Mouse (Mus musculus) midbrain, postnatal 0 days (tissue): ENCODE measurements around the gene Ncan. TPM values are rescaled to one million over a fixed set of nuclear protein-coding genes. Genes with fewer than 3 reads are reported as not detected.

Experiments used
- ATAC-seq: fragments of 200-750 bp; cut with Nextera tagmentation; 2 replicates; pipeline ENCODE4 v1.8.0; 2017; ENCODE audit warnings: moderate number of reproducible peaks, mild to moderate bottlenecking, moderate TSS enrichment, moderate library complexity; ENCODE audit not compliant: low FRiP score
- DNase-seq: peaks from one replicate; pipeline ENCODE4 v3.0.0-alpha.2; 2015; ENCODE audit warnings: low spot score
- H3K27ac ChIP-seq: fragments of 300-500 bp; sonication (generic); 2 replicates; pipeline ENCODE4 v1.5.1; 2014; ENCODE audit warnings: low read depth, mild to moderate bottlenecking, low read length, mixed read lengths
- H3K27me3 ChIP-seq: fragments of 300-500 bp; sonication (generic); 2 replicates; pipeline ENCODE4 v1.6.1; 2014; ENCODE audit warnings: low read length, control low read depth, mixed read lengths; ENCODE audit not compliant: insufficient read depth
- H3K36me3 ChIP-seq: fragments of 300-500 bp; sonication (generic); 2 replicates; pipeline ENCODE4 v1.6.1; 2014; ENCODE audit warnings: low read length, control low read depth, mixed read lengths; ENCODE audit not compliant: insufficient read depth
- H3K4me1 ChIP-seq: fragments of 300-500 bp; sonication (generic); 2 replicates; pipeline ENCODE4 v1.6.1; 2014; ENCODE audit warnings: mild to moderate bottlenecking, control low read depth, antibody characterized with exemption, low read length, mixed read lengths; ENCODE audit not compliant: insufficient read depth
- H3K4me2 ChIP-seq: fragments of 300-500 bp; sonication (generic); 2 replicates; pipeline ENCODE4 v1.6.1; 2014; ENCODE audit warnings: low read depth, mild to moderate bottlenecking, low read length, mixed read lengths; ENCODE audit not compliant: poor library complexity, severe bottlenecking
- H3K4me3 ChIP-seq: fragments of 300-500 bp; sonication (generic); 2 replicates; pipeline ENCODE4 v1.5.1; 2014; ENCODE audit warnings: low read depth, mild to moderate bottlenecking, low read length, moderate library complexity
- H3K9ac ChIP-seq: fragments of 300-500 bp; sonication (generic); replicated peaks from 2 replicates; pipeline ENCODE4 v1.6.1; 2014; ENCODE audit warnings: mild to moderate bottlenecking, low read length, moderate library complexity, mixed read lengths; ENCODE audit not compliant: poor library complexity, severe bottlenecking
- H3K9me3 ChIP-seq: fragments of 300-500 bp; sonication (generic); 2 replicates; pipeline ENCODE4 v1.6.1; 2016; ENCODE audit warnings: low read length, control low read depth
- CTCF ChIP-seq: IDR thresholded peaks from 2 replicates; pipeline ENCODE4 v1.5.1; 2016; ENCODE audit warnings: antibody characterized with exemption, mild to moderate bottlenecking
- WGBS: fragments of 180-500 bp; shearing (Covaris S2); extraction: QIAGEN DNeasy Blood & Tissue Kit; methylation state at CpG from one replicate; pipeline ENCODE4 v1.1.7; 2014; 5-methylcytosine and 5-hydroxymethylcytosine counted together
- polyA plus RNA-seq: library from polyadenylated mRNA; unstranded; fragments of >200 nt; fragmentation: Nextera tagmentation; extraction: Ambion mirVana; gene quantifications from 2 replicates; pipeline ENCODE4 v1.2.1, GENCODE M21; 2015
- total RNA-seq: library from RNA; depleted of rRNA; stranded (reverse); fragments of >200 nt; gene quantifications from 2 replicates; pipeline ENCODE4 v1.2.3, GENCODE M21; 2014

The Ncan gene
- total and polyA plus RNA-seq, 2 experiments from 2014 or later: 210 to 447 TPM

GRCm38 (mm10) chr8:70084191-70085065 is 36.2 kb downstream of the Ncan start:
- no peaks in the 10 kb centered on the region for H3K9me3 ChIP-seq
- H3K4me2 ChIP-seq: peak overlapping the region; percentile 68
- H3K27ac ChIP-seq: no peak overlapping the region
- H3K9ac ChIP-seq: peak overlapping the region; percentile 48; the same call in 1 of the 2 replicates
- ATAC-seq (peak; percentile 32; the same call in 1 of the 2 replicates), DNase-seq (peak; percentile 37)
- WGBS: 2% methylated on average over 70 of the region's 71 CpGs
- H3K4me1 ChIP-seq: peaks cover 26% of the 10 kb centered on the region
- peaks cover 50% of the 10 kb centered on the region for H3K27me3 ChIP-seq
- H3K4me3 ChIP-seq: peak overlapping the region; percentile 46
- peak; percentile 60 for TF ChIP-seq CTCF
- peaks cover 1% of the 10 kb centered on the region; the same call in 1 of the 2 replicates for H3K36me3 ChIP-seq

- peaks cover 17% of the 10 kb centered on the region for H3K4me1 ChIP-seq
- no peaks in the 10 kb centered on the region for H3K9me3 ChIP-seq
- TF ChIP-seq CTCF: no peak
- WGBS: under 1% methylated on average over 20 of the region's 26 CpGs
- ATAC-seq (no peak), DNase-seq (peak; percentile 49)
- H3K4me2 ChIP-seq: peak within 1 kb of the TSS; percentile 68
- H3K4me3 ChIP-seq: peak within 1 kb of the TSS; percentile 46
- H3K36me3 ChIP-seq: peaks cover 2% of the 10 kb centered on the region; the same call in 1 of the 2 replicates
- H3K27me3 ChIP-seq: peaks cover 50% of the 10 kb centered on the region
- H3K9ac ChIP-seq: peak within 1 kb of the TSS; percentile 48; the same call in 1 of the 2 replicates
- no peak within 1 kb of the TSS for H3K27ac ChIP-seq
Measured at GRCm38 (mm10) chr8:70083285-70083684, 37.4 kb downstream of the Ncan start, which contains the start of gene Hapln4. Gene Hapln4 (plus strand): TSS chr8:70083457.

GRCm38 (mm10) chr8:70081976-70082375 is 38.7 kb downstream of the Ncan start:
- Histone ChIP-seq H3K4me2 (no peak overlapping the region), H3K27me3 (peaks cover 47% of the 10 kb centered on the region)

GRCm38 (mm10) chr8:70073682-70074081 is 47.0 kb downstream of the Ncan start:
- peaks cover 36% of the 10 kb centered on the region for H3K36me3 ChIP-seq
- H3K9ac ChIP-seq: no peak overlapping the region
- 83% methylated on average over 1 of the region's 1 CpGs for WGBS
- H3K4me2 ChIP-seq: no peak overlapping the region
- H3K4me3 ChIP-seq: no peak overlapping the region
- no peaks in the 10 kb centered on the region for H3K4me1 ChIP-seq
- H3K27ac ChIP-seq: no peak overlapping the region
- ATAC-seq (no peak), DNase-seq (no peak)
- TF ChIP-seq CTCF: no peak
- H3K9me3 ChIP-seq: no peaks in the 10 kb centered on the region
- H3K27me3 ChIP-seq: no peaks in the 10 kb centered on the region

More at GRCm38 (mm10) chr8:70081976-70082375, 38.7 kb downstream of the Ncan start:
- TF ChIP-seq CTCF: no peak
- Histone ChIP-seq H3K4me1 (0 out of 2 replicates have a peak, but pooled peaks cover 10% of the 10 kb centered on the region), H3K36me3 (peaks cover 2% of the 10 kb centered on the region; the same call in 1 of the 2 replicates), H3K27ac (no peak overlapping the region), H3K4me3 (no peak overlapping the region), H3K9me3 (no peaks in the 10 kb centered on the region), H3K9ac (no peak overlapping the region)
- 86% methylated on average over 2 of the region's 2 CpGs for WGBS
- DNase-seq: no peak
- ATAC-seq: no peak

GRCm38 (mm10) chr8:70073120-70073519 is 47.6 kb downstream of the Ncan start:
- no peaks in the 10 kb centered on the region for H3K4me1 ChIP-seq
- DNase-seq (no peak), ATAC-seq (no peak)
- no peaks in the 10 kb centered on the region for H3K9me3 ChIP-seq
- H3K4me3 ChIP-seq: no peak overlapping the region
- TF ChIP-seq CTCF: no peak
- H3K27ac ChIP-seq: no peak overlapping the region
- WGBS: 60% methylated on average over 8 of the region's 8 CpGs
- peak overlapping the region; percentile 20; the same call in 1 of the 2 replicates for H3K4me2 ChIP-seq
- H3K36me3 ChIP-seq: peaks cover 41% of the 10 kb centered on the region
- H3K9ac ChIP-seq: no peak overlapping the region
- no peaks in the 10 kb centered on the region for H3K27me3 ChIP-seq
